Mouse (Mus musculus) megakaryocyte, embryonic 14.5 days (primary cell): ENCODE results near the gene Cfap73.

Source experiments
- FLI1 ChIP-seq: IDR thresholded peaks from 2 replicates; pipeline ENCODE4 v1.6.1; 2012; ENCODE audit warnings: low read length, inconsistent platforms, mixed read lengths
- GATA1 ChIP-seq: IDR thresholded peaks from 3 replicates; pipeline ENCODE4 v1.6.1; 2012; ENCODE audit warnings: mixed read lengths, low read length, inconsistent platforms, borderline replicate concordance

DNA sequence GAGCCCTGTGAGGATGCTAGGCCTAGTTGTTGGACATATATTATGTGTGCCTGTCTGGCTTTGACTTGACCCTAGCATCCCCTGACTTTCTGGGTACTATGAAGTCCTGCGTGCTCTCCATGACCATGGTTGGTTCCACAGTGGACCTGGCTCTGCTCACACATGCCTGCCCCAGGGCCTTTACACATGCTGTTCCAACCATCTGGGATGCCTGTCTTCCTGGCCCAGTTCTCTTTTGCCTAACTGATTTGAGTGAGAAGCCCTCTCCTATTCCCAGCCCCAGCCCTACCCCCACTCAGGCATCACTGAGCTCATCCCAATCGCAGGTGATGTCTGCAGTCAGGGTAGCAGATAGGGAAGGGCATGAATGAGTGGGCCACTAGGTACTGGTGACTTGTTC lies 19.8 kb upstream of the Cfap73 start:
- TF ChIP-seq GATA1 (no peak), FLI1 (no peak)
